Mouse (Mus musculus): ENCODE measurements around the gene Ctnna2.

- TF ChIP-seq MAFK (IDR thresholded peaks at IDR 0.05; ENCODE audit: insufficient read depth, low read depth, low read length): no peak
- no peak for TF ChIP-seq ZC3H11A (IDR thresholded peaks at IDR 0.05; ENCODE audit: borderline replicate concordance, low read depth, low read length)
- TF ChIP-seq CHD2 (IDR thresholded peaks at IDR 0.05; ENCODE audit: low read depth, low read length): no peak
These were observed 516.8 kb downstream of the Ctnna2 start for GRCm38 (mm10) chr6:77462737-77463136.

All from ES-E14 (cell line).